Mouse (Mus musculus) retina, postnatal 1 day (tissue): ENCODE measurements around the gene Slc4a7.
"Not testable (repeated sequence)": the region's sequence is repeated elsewhere in the genome, so short reads cannot be mapped to it uniquely, and the experiment has no call there.

Source experiments
- DNase-seq: peaks from one replicate; pipeline ENCODE4 v3.0.0-alpha.2; 2012

The Slc4a7 gene

DNA sequence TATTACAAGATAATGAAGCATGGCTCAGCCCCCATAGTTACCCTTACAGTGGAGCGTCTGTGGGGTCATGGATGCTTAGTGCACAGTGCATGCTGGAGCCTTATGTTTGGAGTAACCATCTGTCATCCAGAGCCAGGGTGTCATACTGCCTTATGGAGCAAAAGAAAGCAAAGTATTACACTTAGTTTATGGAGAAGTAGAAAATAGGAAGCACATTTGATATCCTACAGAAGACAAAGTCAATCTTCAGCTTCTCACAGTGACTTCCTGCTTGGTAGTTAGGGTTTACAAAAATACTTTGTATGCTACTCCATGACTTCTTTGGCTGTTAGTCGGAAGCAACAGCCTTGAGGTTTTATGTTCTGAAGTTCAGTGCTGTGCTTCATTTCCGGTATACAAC lies 98.7 kb downstream of the Slc4a7 start:
- no peak for DNase-seq

- DNase-seq: not testable (repeated sequence)
These were observed 101.0 kb downstream of the Slc4a7 start, which contains the start of gene Nek10 for GRCm38 (mm10) chr14:14803115-14803514. Gene Nek10, plus strand, starts transcription at chr14:14803415.

- DNase-seq: peak; percentile 46
These were observed 101.9 kb downstream of the Slc4a7 start for GRCm38 (mm10) chr14:14803921-14804517.

- DNase-seq: no peak
These were observed 102.6 kb downstream of the Slc4a7 start for GRCm38 (mm10) chr14:14804518-14805212.

DNA sequence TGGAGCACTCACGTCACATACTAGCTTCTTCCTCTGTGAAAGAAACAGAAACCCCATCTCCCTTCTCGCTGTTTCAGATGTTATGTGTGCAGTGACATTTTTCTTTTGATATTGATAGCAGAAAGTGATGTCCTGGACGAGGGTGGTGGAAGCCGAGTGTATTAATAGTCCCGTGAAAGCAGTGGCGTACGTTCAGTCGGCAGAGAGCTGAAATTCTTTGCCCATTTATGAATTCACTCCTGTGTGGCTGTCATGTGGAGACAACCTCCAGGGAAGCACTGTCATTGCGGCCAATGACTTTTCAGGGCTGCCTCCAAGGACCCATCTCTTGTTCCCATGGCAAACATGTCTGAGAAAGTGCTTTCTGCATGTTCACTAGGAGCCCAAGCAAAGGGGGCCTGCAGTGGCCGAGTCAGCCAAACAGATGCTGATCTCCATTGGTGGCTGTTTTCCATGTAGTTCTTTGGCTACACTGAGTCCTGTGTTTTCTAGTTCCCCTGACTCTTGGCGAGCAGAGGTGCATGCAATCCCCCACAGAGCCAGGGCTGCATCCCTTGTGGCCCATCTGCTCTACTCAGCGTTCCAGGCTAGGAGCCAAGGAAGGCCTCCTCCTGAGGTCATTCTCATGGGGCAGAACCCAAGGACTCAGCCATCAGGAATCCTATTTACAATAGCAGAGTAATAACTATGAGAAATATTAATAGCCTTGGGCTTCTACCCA lies 130.6 kb downstream of the Slc4a7 start:
- DNase-seq: peak; percentile 2

DNA sequence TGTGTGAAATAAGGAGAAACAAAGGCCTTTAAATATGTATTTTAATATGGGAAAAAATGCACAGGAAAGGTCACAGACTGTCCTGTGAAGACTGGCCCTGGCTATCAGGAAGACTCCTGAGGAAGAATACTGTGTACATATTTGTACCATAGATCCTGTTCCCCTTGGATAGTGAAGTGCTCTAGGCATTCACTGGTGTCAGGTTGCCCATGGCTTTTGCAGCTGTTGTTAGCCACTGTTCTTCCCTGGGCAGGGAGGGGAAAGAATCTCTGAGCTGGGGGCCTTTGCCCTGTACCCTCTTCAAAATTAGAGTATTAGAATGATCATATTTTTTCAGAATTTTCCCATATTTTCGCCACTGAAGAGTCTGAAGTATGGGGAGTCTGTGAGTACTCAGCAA lies 131.4 kb downstream of the Slc4a7 start:
- no peak for DNase-seq

DNA sequence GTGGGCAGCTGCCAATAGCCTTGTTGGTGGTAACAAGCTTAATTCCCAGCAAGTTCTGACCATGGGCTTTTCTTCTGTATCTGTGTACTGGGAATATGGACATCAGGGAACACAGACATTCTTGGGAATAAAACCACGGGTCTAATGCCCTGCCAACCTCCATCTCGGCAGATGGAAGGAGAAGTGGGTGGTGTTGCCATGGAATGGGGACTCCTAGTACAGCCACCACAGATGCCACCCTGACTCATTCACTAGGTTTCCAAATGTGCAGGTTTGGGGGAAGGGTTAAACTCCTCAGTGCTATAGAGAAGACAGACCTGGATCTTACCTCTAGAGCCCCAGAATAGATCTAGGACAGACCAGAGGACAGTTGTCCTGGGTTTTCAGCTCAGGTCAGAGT lies 132.2 kb downstream of the Slc4a7 start:
- DNase-seq: no peak

DNA sequence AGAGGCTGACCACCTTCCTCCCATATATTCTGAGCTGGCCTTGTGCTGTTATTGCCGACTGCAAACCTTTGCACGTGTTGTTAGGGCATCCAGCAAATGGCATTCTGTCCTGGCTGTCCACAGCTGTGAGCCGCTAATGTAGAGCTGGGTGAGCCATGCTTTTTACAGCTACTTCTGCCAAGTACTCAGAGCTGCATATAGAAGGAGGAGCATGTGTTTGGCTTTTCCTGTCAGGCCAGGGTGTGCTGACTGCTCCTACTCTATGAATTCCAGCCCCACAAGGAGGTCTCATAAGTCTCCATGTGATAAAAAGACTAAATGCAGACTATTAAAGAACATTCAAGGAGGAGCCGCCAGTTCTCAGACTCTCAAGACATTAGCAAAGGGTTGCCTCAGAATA lies 135.5 kb downstream of the Slc4a7 start:
- DNase-seq: no peak

GRCm38 (mm10) chr14:14838109-14838508 lies 136.0 kb downstream of the Slc4a7 start:
- no peak for DNase-seq

GRCm38 (mm10) chr14:14842734-14843530 lies 140.9 kb downstream of the Slc4a7 start:
- no peak for DNase-seq
